Mouse (Mus musculus): ENCODE data around the gene Rhog. TPM values are rescaled to one million over a fixed set of nuclear protein-coding genes. Genes with fewer than 3 reads are reported as not detected.

Rhog gene
- polyA plus RNA-seq (2014; fragmentation: Illumina TruSeq; extraction: RNeasy Lipid Tissue Mini Kit (QIAGEN cat#74804); ENCODE audit: low read depth, low replicate concordance) = 3.7 TPM

GRCm38 (mm10) chr7:102255954-102256353 lies at the start of gene Rhog:
Gene Rhog, minus strand, starts transcription at chr7:102256054.

GRCm38 (mm10) chr7:102267601-102268394 lies 11.9 kb upstream of the Rhog start, which contains the start of gene Stim1:
Gene Stim1, plus strand, starts transcription at chr7:102267806.

GRCm38 (mm10) chr7:102209756-102210721 lies 45.8 kb downstream of the Rhog start, which contains the start of the genes Nup98 and Pgap2:
Gene Nup98, minus strand, starts transcription at chr7:102210176.
Gene Pgap2, plus strand, starts transcription at chr7:102210208.

Other genes with a start within 250 kb of the Rhog start
- 8.7 TPM for gene Il18bp, start 237.4 kb downstream of the Rhog start, polyA plus RNA-seq (2014; fragmentation: Illumina TruSeq; extraction: RNeasy Lipid Tissue Mini Kit (QIAGEN cat#74804); ENCODE audit: low read depth, low replicate concordance)
- gene Rnf121, start 190.6 kb downstream of the Rhog start, polyA plus RNA-seq (2014; fragmentation: Illumina TruSeq; extraction: RNeasy Lipid Tissue Mini Kit (QIAGEN cat#74804); ENCODE audit: low read depth, low replicate concordance) = 18.5 TPM
- gene Xndc1, start 190.5 kb downstream of the Rhog start, polyA plus RNA-seq (2014; fragmentation: Illumina TruSeq; extraction: RNeasy Lipid Tissue Mini Kit (QIAGEN cat#74804); ENCODE audit: low read depth, low replicate concordance) = 17.0 TPM
- 0.25 TPM for gene Xntrpc, start 190.3 kb downstream of the Rhog start, polyA plus RNA-seq (2014; fragmentation: Illumina TruSeq; extraction: RNeasy Lipid Tissue Mini Kit (QIAGEN cat#74804); ENCODE audit: low read depth, low replicate concordance)
- not detected for gene Trpc2, start 172.9 kb downstream of the Rhog start, polyA plus RNA-seq (2014; fragmentation: Illumina TruSeq; extraction: RNeasy Lipid Tissue Mini Kit (QIAGEN cat#74804); ENCODE audit: low read depth, low replicate concordance)
- gene Art1, start 154.3 kb downstream of the Rhog start, polyA plus RNA-seq (2014; fragmentation: Illumina TruSeq; extraction: RNeasy Lipid Tissue Mini Kit (QIAGEN cat#74804); ENCODE audit: low read depth, low replicate concordance) = not detected
- gene Art5, start 146.6 kb downstream of the Rhog start, polyA plus RNA-seq (2014; fragmentation: Illumina TruSeq; extraction: RNeasy Lipid Tissue Mini Kit (QIAGEN cat#74804); ENCODE audit: low read depth, low replicate concordance) = not detected
- not detected for gene Chrna10, start 139.2 kb downstream of the Rhog start, polyA plus RNA-seq (2014; fragmentation: Illumina TruSeq; extraction: RNeasy Lipid Tissue Mini Kit (QIAGEN cat#74804); ENCODE audit: low read depth, low replicate concordance)
- 44.0 TPM for gene Nup98, start 45.9 kb downstream of the Rhog start, polyA plus RNA-seq (2014; fragmentation: Illumina TruSeq; extraction: RNeasy Lipid Tissue Mini Kit (QIAGEN cat#74804); ENCODE audit: low read depth, low replicate concordance)
- 94.1 TPM for gene Pgap2, start 45.8 kb downstream of the Rhog start, polyA plus RNA-seq (2014; fragmentation: Illumina TruSeq; extraction: RNeasy Lipid Tissue Mini Kit (QIAGEN cat#74804); ENCODE audit: low read depth, low replicate concordance)
- gene Stim1, start 11.8 kb upstream of the Rhog start, polyA plus RNA-seq (2014; fragmentation: Illumina TruSeq; extraction: RNeasy Lipid Tissue Mini Kit (QIAGEN cat#74804); ENCODE audit: low read depth, low replicate concordance) = 23.3 TPM
- 39.3 TPM for gene Rrm1, start 185.6 kb upstream of the Rhog start, polyA plus RNA-seq (2014; fragmentation: Illumina TruSeq; extraction: RNeasy Lipid Tissue Mini Kit (QIAGEN cat#74804); ENCODE audit: low read depth, low replicate concordance)
- not detected for gene Olfr543, start 225.6 kb upstream of the Rhog start, polyA plus RNA-seq (2014; fragmentation: Illumina TruSeq; extraction: RNeasy Lipid Tissue Mini Kit (QIAGEN cat#74804); ENCODE audit: low read depth, low replicate concordance)
- not detected for gene Olfr544, start 232.3 kb upstream of the Rhog start, polyA plus RNA-seq (2014; fragmentation: Illumina TruSeq; extraction: RNeasy Lipid Tissue Mini Kit (QIAGEN cat#74804); ENCODE audit: low read depth, low replicate concordance)
- not detected for gene Olfr545, start 243.5 kb upstream of the Rhog start, polyA plus RNA-seq (2014; fragmentation: Illumina TruSeq; extraction: RNeasy Lipid Tissue Mini Kit (QIAGEN cat#74804); ENCODE audit: low read depth, low replicate concordance)

Data from sigmoid colon, adult 10 weeks (tissue).